Mouse (Mus musculus): ENCODE measurements at regions not wholly inside any gene's neighbourhood (a gene's known extent, or its start where the extent isn't known, plus 50 kb on each side); places are given as distances from the start of the nearest gene placed in this dataset.

DNA sequence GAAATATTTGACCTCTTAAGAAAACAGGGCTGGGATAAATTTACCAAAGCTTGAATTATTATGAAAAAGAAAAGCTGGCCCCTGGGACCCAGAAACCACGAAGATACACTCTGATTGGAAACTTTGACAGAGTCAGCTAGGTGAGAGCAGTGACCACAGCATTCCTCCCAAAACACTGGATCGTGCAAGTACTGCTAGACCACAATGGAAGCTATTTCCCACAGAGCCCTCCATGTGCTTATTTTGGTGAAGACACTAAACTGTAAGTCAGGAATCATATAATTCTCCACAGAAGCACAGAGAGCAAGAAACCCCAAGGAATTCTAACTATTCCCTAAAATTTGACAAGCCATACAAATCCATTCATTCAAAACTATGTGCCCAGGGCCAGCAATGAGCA is 243.6 kb upstream of the Mad2l1 start:
- no peaks in the 10 kb centered on the region for H3K36me3 ChIP-seq
- H3K4me2 ChIP-seq: no peak overlapping the region
- no peak overlapping the region for H3K9ac ChIP-seq (replicated peaks)
- no peaks in the 10 kb centered on the region for H3K4me1 ChIP-seq (replicated peaks)
- no peak overlapping the region for H3K4me3 ChIP-seq (replicated peaks)
- no peak for ATAC-seq (ENCODE audit: insufficient number of reproducible peaks, insufficient read depth, low FRiP score, low TSS enrichment, low read depth)
- H3K9me3 ChIP-seq: no peaks in the 10 kb centered on the region
- no peaks in the 10 kb centered on the region for H3K27me3 ChIP-seq
- no peak overlapping the region for H3K27ac ChIP-seq
- WGBS: 87% methylated on average over 2 of the region's 2 CpGs

DNA sequence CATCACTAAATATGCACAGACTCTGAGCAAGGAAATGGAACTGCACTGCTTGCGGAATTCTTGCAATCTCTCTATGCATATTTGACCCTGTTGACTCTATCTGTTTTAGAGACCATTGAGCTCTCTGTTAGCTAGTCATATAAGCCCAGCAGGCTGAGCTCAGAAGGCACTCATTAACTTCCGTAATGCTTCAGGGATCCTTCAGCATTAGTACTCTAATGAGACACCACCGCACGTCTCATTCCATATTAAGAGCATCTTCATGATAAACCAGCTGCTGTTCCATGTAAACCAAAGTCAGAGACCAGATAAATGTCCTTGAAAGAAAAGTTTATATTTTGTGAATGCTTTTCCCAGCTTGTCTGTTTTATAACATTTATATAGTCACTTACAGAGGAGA is 237.1 kb upstream of the Mad2l1 start:
- Histone ChIP-seq H3K9ac (replicated peaks) (no peak overlapping the region), H3K27me3 (no peaks in the 10 kb centered on the region), H3K36me3 (no peaks in the 10 kb centered on the region), H3K4me3 (replicated peaks) (no peak overlapping the region), H3K4me2 (no peak overlapping the region), H3K9me3 (no peaks in the 10 kb centered on the region), H3K27ac (no peak overlapping the region), H3K4me1 (replicated peaks) (no peaks in the 10 kb centered on the region)
- no peak for ATAC-seq (ENCODE audit: insufficient number of reproducible peaks, insufficient read depth, low FRiP score, low TSS enrichment, low read depth)
- WGBS: 78% methylated on average over 4 of the region's 4 CpGs

DNA sequence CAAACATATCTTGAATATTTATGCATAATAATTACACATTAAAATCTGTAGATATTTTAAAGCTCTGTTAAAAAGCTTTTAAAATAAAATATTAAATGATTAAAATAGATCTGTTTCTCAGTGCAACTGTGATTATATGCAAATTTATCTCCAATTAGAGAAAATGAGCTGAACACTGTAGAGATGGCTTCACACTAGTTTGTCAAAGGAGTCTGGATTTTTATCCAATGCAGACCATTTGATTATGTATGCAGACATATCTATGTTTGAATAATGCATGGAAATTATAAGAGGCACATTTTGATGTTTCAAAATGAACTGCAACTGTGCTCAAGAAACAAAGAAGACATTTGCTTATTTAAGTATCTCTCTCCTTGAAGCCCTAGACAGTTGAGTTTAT is 235.0 kb upstream of the Mad2l1 start:
- Histone ChIP-seq H3K9ac (replicated peaks) (no peak overlapping the region), H3K27me3 (no peaks in the 10 kb centered on the region), H3K9me3 (no peaks in the 10 kb centered on the region), H3K4me2 (no peak overlapping the region), H3K4me3 (replicated peaks) (no peak overlapping the region), H3K27ac (no peak overlapping the region), H3K4me1 (replicated peaks) (no peaks in the 10 kb centered on the region), H3K36me3 (no peaks in the 10 kb centered on the region)
- no peak for ATAC-seq (ENCODE audit: insufficient number of reproducible peaks, insufficient read depth, low FRiP score, low TSS enrichment, low read depth)

DNA sequence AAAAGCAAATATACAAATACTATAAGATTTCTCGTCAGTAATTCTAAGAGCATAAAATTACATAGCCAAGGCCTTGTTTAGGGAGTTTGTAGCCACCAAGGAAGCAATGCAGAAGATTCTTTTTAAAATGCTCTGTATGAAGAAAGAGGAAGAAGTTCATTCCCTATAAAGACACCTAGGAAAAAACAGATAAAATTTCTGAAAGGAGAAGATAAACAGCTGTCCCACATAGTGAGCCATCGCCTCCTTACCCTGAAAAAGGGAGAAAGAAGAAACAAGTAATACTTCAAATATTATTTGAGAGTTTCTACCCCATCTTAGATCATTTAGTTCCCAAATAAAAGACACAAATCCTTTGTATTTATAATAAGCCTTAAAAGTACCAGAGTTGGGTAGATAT is 190.3 kb upstream of the Mad2l1 start:
- no peaks in the 10 kb centered on the region for H3K27me3 ChIP-seq
- 96% methylated on average over 2 of the region's 2 CpGs for WGBS
- no peak for ATAC-seq (ENCODE audit: insufficient number of reproducible peaks, insufficient read depth, low FRiP score, low TSS enrichment, low read depth)

DNA sequence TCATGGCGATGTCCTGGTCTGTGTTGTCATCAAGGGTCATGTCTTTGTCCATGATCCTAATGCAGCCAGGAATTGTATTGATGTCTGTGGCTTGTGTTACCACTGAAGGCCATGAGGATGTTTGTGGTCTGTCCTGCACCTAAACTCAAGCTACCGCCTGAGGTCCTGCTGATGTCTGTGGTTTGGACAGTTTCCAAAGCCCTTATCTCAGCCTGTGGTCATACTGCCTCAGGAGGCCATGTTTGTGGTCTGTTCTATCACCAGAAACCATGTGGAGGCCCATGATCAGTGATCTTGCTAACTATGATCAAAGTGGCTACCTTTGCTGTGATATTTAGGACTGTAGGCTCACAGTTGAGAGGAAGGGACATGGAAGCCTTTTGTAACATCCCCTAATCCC is 187.8 kb upstream of the Mad2l1 start:
- H3K9me3 ChIP-seq: no peaks in the 10 kb centered on the region
- ATAC-seq (ENCODE audit: insufficient number of reproducible peaks, insufficient read depth, low FRiP score, low TSS enrichment, low read depth): no peak
- H3K4me3 ChIP-seq (replicated peaks): no peak overlapping the region
- no peaks in the 10 kb centered on the region for H3K36me3 ChIP-seq
- H3K27me3 ChIP-seq: no peaks in the 10 kb centered on the region
- no peak overlapping the region for H3K27ac ChIP-seq
- H3K4me1 ChIP-seq (replicated peaks): no peaks in the 10 kb centered on the region
- no peak overlapping the region for H3K9ac ChIP-seq (replicated peaks)
- no peak overlapping the region for H3K4me2 ChIP-seq
- WGBS: 85% methylated on average over 2 of the region's 2 CpGs

More for the DNA sequence above, 190.3 kb upstream of the Mad2l1 start:
- H3K9ac ChIP-seq (replicated peaks): no peak overlapping the region
- no peaks in the 10 kb centered on the region for H3K36me3 ChIP-seq
- no peak overlapping the region for H3K4me3 ChIP-seq (replicated peaks)
- no peaks in the 10 kb centered on the region for H3K4me1 ChIP-seq (replicated peaks)
- H3K27ac ChIP-seq: no peak overlapping the region
- H3K4me2 ChIP-seq: no peak overlapping the region
- no peaks in the 10 kb centered on the region for H3K9me3 ChIP-seq

DNA sequence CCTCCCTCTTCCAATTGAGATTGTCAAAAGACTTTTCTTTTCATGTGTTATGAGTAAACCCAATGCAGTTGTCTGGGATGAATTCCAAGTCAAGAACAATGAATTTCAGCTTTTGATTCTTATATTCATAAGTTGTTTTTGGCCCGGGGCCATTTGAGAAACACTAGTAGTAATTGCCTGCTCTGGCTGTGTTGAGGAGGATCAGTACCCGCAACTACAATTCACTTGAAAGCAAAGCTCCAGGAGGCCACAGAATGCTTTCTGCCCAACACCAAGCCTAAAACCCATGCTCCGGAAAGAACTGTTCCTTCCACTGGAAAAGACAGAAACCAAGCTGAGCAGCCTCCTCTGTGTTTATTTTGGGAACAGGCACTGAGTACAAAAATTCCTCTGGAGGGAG is 174.1 kb upstream of the Mad2l1 start:
- Histone ChIP-seq H3K36me3 (no peaks in the 10 kb centered on the region), H3K27me3 (no peaks in the 10 kb centered on the region), H3K4me1 (replicated peaks) (no peaks in the 10 kb centered on the region), H3K4me3 (replicated peaks) (no peak overlapping the region), H3K4me2 (no peak overlapping the region), H3K27ac (no peak overlapping the region), H3K9ac (replicated peaks) (no peak overlapping the region), H3K9me3 (no peaks in the 10 kb centered on the region)
- WGBS: 72% methylated on average over 3 of the region's 3 CpGs
- no peak for ATAC-seq (ENCODE audit: insufficient number of reproducible peaks, insufficient read depth, low FRiP score, low TSS enrichment, low read depth)

DNA sequence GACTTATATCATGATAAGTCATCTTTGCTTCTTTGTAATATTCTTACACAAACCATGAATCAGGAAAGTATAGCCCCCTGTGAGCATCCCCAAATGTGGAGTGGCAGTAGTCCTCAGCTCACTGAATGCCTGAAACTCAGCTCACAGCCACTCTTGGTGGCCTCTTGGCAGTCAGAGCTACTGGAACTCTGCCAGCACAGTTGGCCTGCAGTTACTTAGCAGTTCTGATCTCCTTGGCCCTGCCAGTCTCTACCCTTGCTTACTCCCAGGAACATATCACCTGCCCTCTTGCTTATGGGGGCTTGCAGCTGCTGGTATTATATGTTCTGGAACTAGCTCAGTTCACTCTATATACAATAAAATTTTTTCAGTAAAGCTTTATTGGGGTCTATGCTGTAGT is 167.9 kb upstream of the Mad2l1 start:
- no peak overlapping the region for H3K9ac ChIP-seq (replicated peaks)
- no peak overlapping the region for H3K4me3 ChIP-seq (replicated peaks)
- ATAC-seq (ENCODE audit: insufficient number of reproducible peaks, insufficient read depth, low FRiP score, low TSS enrichment, low read depth): no peak
- no peaks in the 10 kb centered on the region for H3K27me3 ChIP-seq
- H3K4me1 ChIP-seq (replicated peaks): peaks cover 2% of the 10 kb centered on the region; the same call in 1 of the 2 replicates
- no peaks in the 10 kb centered on the region for H3K9me3 ChIP-seq
- no peak overlapping the region for H3K27ac ChIP-seq
- H3K4me2 ChIP-seq: no peak overlapping the region
- no peaks in the 10 kb centered on the region for H3K36me3 ChIP-seq

DNA sequence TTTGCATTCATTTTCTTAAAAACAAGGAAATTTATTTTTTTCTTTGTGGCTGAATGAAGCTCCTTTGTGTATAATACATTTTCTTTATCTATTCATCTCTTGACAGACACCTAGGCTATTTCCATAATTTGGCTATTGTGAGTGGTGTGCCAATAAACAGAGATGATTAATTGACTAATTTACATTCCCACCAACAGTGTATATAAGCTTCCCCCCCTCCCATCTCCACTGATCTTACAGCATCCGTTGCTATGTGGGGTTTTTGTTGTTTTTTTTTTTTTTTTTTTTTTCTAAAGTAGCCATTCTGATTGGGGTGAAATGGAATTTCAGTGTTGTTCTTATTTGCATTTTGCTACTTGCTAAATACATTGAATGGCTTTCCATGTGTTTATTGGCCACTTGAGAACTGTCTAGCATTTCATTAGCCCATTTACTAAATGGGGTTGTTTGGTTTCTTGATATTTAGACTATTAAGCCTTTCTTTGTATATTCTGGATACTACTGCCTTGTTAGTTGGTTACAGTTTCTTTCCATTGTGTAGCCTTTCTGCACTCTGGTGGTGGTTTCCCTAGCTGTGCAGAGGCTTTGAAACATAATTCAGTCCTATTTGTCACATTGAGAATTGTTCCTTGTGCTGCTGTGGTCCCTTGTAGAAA is 153.8 kb upstream of the Mad2l1 start:
- 42% methylated on average over 1 of the region's 1 CpGs for WGBS
- no peaks in the 10 kb centered on the region for H3K36me3 ChIP-seq
- no peak overlapping the region for H3K27ac ChIP-seq
- ATAC-seq (ENCODE audit: insufficient number of reproducible peaks, insufficient read depth, low FRiP score, low TSS enrichment, low read depth): no peak
- H3K27me3 ChIP-seq: no peaks in the 10 kb centered on the region
- no peak overlapping the region for H3K4me2 ChIP-seq
- H3K4me1 ChIP-seq (replicated peaks): 0 out of 2 replicates have a peak, but pooled peaks cover 5% of the 10 kb centered on the region
- H3K4me3 ChIP-seq (replicated peaks): no peak overlapping the region
- H3K9me3 ChIP-seq: no peaks in the 10 kb centered on the region
- H3K9ac ChIP-seq (replicated peaks): no peak overlapping the region

DNA sequence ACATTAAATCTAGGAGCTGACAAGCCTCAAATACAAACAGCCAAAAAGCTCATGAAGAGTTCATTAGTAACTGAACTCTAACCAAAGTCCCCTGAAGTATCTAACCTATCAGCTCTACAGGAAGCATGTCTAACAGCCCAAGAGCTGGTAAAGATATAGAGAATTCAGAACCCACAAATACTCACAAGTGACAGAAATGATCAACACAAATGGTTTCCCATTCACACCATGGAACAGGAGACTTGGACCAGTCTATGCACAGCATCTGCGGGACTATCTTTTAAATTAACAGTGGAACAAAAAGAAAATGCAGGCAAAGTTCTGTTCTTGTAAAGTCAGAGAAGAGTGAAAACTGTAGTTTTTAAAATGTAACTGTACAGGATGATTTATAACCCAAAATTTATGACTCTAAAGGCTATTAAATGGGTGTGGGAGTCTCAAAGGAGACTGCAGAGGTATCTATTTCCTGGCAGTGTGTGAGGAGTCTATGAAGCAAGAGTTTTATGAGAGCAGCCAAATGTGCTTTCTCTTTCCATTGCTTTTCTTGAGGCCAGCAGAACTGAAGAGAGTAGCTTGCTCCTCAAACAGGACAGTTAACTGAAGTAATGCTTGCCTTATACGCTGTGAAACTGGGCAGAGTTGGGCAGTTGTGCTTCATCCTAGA is 152.7 kb upstream of the Mad2l1 start:
- 0 out of 2 replicates have a peak, but pooled peaks cover 5% of the 10 kb centered on the region for H3K4me1 ChIP-seq (replicated peaks)
- no peaks in the 10 kb centered on the region for H3K27me3 ChIP-seq
- no peak overlapping the region for H3K4me3 ChIP-seq (replicated peaks)
- H3K4me2 ChIP-seq: no peak overlapping the region
- H3K36me3 ChIP-seq: no peaks in the 10 kb centered on the region
- WGBS: 74% methylated on average over 2 of the region's 2 CpGs
- H3K9ac ChIP-seq (replicated peaks): no peak overlapping the region
- no peak overlapping the region for H3K27ac ChIP-seq
- no peaks in the 10 kb centered on the region for H3K9me3 ChIP-seq
- no peak for ATAC-seq (ENCODE audit: insufficient number of reproducible peaks, insufficient read depth, low FRiP score, low TSS enrichment, low read depth)

DNA sequence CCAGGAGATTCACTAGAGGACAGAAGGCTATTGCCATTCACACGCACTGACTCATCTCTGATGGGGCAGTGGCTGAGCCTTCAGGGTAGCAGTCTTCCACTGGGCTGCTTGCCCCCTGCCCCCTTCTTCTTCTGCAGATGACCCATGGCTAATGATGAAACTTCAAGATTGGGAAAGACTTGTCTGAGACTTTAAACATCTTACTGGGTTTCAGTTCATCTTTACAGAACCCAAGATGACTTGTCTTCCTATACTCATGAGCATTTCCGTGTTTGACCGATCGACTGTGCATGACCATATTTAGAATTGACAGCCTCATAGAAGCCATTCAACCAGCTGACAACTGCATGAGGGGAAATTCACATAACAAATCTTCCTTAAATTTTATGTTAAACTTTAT is 140.0 kb upstream of the Mad2l1 start:
- H3K27ac ChIP-seq: no peak overlapping the region
- H3K9me3 ChIP-seq: no peaks in the 10 kb centered on the region
- WGBS: 95% methylated on average over 4 of the region's 4 CpGs
- no peak overlapping the region for H3K9ac ChIP-seq (replicated peaks)
- H3K4me1 ChIP-seq (replicated peaks): no peaks in the 10 kb centered on the region
- no peak for ATAC-seq (ENCODE audit: insufficient number of reproducible peaks, insufficient read depth, low FRiP score, low TSS enrichment, low read depth)
- H3K27me3 ChIP-seq: no peaks in the 10 kb centered on the region
- H3K4me2 ChIP-seq: no peak overlapping the region
- H3K36me3 ChIP-seq: no peaks in the 10 kb centered on the region
- no peak overlapping the region for H3K4me3 ChIP-seq (replicated peaks)

DNA sequence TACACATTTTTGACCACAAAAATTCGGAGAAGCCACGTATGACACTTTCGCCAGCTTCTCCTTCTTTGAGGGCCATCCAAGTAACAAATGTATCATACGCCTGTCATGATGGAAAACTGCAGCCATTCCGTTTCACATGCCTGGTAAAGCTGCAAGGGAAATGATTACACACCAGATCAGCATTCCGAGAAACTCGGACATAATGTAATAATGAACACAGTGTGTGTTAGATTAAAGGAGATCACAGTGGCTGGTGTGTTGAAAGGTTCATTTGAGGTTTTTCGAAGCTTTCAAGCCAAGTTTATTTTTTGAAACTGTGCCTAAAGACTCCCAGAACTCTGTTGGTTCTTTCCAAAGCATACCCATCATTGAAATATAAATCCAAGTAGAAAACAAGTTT is 137.8 kb upstream of the Mad2l1 start:
- no peaks in the 10 kb centered on the region for H3K9me3 ChIP-seq
- no peak for ATAC-seq (ENCODE audit: insufficient number of reproducible peaks, insufficient read depth, low FRiP score, low TSS enrichment, low read depth)
- no peak overlapping the region for H3K4me2 ChIP-seq
- 78% methylated on average over 8 of the region's 8 CpGs for WGBS
- H3K36me3 ChIP-seq: no peaks in the 10 kb centered on the region
- H3K27me3 ChIP-seq: no peaks in the 10 kb centered on the region
- no peak overlapping the region for H3K27ac ChIP-seq
- no peak overlapping the region for H3K9ac ChIP-seq (replicated peaks)
- H3K4me3 ChIP-seq (replicated peaks): no peak overlapping the region
- H3K4me1 ChIP-seq (replicated peaks): peaks cover 8% of the 10 kb centered on the region

DNA sequence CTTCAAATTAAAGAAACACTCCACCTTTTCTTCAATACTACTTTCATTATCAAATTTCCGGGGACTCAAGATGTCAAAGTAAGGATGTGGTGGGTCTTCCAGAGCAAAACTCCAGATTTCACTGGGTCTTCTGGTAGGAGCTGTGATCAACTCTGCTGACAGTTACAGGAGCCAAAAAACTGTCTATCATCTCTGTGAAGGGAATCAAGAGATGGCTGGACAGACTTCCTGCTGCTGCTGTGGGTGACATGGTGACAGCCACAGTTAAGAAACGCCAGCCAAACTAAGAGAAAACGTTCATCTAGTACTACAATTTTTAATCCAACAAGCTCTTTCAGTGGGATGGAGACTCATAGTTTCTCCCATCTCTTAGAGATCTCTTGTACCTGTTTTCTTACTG is 136.5 kb upstream of the Mad2l1 start:
- Histone ChIP-seq H3K4me2 (no peak overlapping the region), H3K4me3 (replicated peaks) (no peak overlapping the region), H3K9ac (replicated peaks) (no peak overlapping the region), H3K36me3 (no peaks in the 10 kb centered on the region), H3K9me3 (no peaks in the 10 kb centered on the region), H3K4me1 (replicated peaks) (peaks cover 11% of the 10 kb centered on the region), H3K27me3 (no peaks in the 10 kb centered on the region), H3K27ac (no peak overlapping the region)
- ATAC-seq (ENCODE audit: insufficient number of reproducible peaks, insufficient read depth, low FRiP score, low TSS enrichment, low read depth): no peak
- WGBS: 86% methylated on average over 3 of the region's 3 CpGs

Measured in limb, embryonic 12.5 days (tissue).